Mouse (Mus musculus): ENCODE data around the gene 4930519G04Rik.
"Not testable (repeated sequence)": the region's sequence is repeated elsewhere in the genome, so short reads cannot be mapped to it uniquely, and the experiment has no call there.

4930519G04Rik gene

DNA sequence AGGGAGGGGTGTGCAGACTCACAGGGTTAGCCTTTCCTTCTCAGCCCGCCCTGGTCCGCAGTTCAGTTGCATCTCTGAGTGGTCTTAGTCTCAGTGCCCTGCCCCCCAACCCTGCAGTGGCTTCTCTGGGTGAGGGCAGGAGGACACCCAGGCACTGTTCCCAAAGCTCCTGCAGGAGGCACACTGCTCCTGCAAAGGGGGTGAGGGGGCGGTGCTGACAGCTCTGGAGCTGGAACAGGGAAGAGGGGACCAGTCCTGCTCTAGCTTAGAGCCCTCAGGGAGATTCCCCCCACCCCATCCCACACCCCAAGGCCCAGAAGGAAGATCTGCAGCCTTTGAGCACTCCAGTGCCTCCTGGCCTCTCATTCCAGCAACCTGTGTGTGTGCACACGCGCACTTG is 10.8 kb upstream of the 4930519G04Rik start:
- DNase-seq, result no peak

DNA sequence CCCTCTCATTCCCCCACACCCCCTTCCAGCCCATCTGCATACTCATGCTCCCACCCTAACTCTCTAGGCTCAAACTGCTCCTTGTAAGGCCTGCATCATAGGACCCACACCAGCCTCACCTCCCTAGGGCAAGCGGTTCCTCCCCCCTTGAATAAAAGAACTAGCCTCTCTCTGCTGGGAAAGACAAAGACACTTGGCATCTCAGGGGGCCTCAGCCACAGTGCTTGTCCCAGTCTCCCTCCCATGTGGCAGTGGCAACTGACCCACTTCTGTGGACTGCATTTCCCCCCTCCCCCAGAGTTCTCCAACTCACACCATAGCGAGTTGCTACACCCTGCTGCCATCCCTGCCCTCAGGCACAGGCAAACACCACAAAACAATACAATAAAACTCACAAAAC is 9.1 kb upstream of the 4930519G04Rik start:
- not testable (repeated sequence) for DNase-seq

DNA sequence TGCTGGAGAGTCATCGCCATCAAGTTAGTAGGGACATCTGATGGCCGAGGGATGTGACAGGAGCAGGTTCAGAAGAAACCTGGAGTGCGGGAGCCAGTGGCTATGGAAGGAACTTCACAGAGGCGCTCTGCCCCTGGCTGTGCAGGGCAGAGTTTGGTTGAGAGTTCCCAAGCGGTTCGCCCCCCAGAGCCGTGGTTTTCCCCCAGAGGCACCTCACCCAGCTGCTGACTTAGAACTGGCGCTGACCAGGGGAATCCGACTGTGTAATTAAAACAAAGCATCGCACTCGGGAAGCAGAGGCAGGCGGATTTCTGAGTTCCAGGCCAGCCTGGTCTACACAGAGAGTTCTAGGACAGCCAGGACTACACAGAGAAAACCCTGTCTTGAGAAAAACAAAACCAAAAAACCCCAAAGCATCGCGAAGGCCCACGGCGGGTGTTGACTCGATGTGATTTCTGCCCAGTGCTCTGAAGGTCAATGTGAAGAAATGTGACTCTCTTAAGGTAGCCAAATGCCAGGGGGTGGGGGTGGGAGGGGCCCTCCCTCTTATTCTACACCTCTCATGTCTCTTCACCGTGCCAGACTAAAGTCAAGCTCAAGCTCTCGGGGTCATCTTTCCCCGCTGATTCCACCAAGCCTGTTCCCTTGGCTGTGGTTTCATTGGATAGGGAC is 1.8 kb upstream of the 4930519G04Rik start:
- DNase-seq, result no peak

DNA sequence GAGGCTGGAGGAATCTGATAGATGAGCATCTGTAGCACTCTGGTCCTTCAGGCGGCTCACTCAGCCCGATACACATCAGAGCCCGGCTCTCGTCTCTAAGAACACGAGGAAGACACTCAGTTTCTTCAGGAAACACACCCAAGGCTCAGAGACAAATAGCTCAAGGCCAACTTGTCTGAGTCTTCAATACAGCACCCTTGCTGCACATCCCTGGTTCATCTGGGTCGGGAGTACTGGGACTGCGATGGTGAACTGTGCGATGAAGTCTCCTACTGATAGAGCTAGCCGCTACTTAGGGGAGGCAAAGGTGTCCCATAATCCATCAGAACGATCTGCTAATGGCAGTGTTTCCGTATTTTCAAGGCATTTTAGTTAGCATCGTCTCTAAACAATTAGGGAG is 5.1 kb downstream of the 4930519G04Rik start, which contains the start of gene Gm9936:
TSS of gene Gm9936 (minus strand) at position 101 of the 400 bp plus-strand sequence.
- no peak for DNase-seq

DNA sequence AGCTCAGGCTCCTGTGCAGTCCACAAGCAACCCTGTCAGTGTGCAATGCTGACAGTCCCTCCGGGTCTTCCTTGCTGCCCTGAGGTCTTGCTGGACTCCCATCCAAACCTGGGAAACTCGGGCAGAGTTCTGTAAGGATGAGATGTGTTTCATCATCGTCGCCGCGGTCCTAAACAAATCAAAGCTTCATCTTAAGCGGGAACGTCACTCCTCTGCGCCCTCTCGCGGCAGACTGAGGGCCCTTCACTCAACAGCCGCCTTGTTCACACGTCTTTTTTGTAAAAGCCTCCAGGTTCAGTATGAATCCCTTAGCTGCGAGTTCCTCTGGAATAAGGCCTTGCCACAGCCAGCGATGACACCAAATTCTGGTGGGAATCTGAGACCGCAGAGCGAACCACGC is 5.8 kb downstream of the 4930519G04Rik start:
- peak; percentile 82 for DNase-seq

DNA sequence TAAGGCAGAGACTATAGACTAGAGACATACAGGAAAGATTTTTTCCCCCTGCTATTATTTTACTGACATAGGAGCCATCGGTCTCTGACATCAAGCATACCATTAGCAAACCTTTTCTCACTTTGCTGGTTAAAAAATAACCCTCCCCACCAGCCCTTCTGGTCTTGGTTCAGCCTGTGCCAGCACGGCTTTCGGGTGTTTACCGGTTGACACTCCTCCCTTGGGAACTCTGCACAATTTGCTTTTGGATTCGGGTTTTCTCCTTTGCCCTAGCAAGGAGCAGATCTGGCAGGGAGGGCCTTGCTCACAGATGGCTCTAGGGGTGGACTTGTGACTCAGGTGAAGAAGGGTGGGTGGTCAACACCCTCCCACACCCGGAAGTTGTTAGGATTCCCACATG is 8.3 kb downstream of the 4930519G04Rik start:
- DNase-seq, result no peak

DNA sequence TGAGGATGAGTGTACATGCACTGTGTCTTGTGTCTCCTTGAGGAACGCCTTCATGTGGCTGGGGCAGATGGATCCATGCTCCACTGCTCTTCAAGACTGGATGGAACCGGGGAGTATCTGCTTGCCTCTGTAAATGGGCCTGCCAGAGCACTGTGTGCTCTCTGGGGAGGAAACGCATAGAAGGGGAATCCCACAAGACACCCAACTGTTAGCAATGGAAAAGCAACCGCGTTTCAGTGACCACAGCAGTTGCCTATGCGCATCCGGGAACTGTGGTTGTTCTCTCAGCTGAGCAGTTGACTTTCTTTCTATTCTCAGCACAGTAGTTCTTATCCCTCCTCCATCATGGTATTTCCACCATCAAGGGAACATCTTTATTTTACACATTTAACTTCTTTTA is 11.3 kb downstream of the 4930519G04Rik start:
- DNase-seq, result no peak

DNA sequence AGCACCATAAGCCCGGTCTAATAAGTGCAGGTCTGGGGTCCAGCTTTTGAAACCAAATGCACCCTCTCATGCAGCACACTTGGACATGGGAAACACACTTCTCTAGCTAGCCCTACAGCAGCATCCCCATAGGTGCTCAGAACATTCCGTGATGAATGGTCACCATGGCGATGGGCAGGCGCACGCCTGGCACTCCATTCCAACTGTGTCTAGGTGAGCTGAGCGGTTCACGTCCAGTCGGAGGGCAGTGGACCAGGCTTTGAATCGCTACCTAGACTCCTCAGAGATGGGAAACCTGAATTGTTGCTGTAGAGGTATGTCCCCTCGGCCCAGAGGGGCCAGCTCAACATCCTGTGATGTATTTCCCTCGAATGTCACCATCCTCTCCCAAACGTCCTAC is 11.8 kb downstream of the 4930519G04Rik start:
- DNase-seq, result no peak

DNA sequence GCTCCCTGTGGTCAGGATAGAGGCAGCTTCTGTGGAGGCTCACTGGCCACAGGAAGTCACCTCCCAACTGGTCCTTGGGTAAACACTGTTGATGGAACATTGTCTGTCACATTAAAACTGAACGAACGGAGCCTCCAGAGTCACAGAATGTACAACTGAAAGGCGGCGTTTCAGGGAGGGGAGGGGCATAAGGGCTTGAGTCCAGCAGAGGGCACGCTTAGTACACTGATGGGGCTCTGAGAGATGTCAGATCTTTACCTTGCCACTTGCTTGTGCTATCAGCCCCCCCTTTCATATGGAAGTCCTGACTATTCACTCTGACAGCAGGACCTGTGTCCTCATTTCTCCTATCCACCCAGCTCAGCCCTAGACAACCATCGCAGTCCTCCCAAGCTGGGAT is 22.4 kb downstream of the 4930519G04Rik start:
- peak; percentile 18 for DNase-seq

DNA sequence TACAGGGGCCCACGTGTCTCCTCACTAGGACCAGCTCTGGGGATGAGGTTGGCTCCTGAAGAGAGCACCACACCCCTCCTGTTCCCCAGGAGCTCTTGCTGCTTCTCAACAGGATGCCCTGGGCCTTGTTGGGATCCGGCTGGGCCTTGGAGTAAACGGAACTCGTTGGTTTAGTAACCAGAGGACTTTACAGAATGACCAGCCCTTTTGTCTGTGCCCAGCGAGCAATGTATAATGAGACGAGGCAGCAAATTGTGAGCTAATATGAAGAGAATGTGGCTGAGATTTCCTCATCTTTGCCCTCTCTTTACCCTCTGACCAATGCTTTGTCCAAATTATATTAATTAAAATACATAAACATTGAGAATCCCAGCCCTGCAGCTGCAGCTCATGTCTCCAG is 22.9 kb downstream of the 4930519G04Rik start:
- no peak for DNase-seq

DNA sequence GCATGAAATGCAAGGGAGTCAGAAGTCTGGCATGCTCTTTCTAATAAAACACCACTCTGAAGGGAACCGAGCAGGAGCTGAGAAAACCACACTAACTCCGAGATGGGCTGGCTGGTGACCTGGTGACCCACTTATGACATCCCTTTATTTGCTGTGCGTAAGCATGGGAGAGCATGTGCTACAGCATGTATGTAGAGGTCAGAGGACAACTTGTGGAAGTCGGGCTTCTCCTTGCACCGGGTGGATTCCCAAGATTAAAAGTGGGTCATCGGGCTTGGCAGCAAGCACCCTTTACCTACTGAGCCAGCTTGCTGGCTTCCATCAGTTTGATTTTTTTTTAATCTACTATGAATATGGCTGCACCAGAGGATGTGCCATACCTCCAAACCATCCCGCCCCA is 24.0 kb downstream of the 4930519G04Rik start:
- DNase-seq, result no peak

DNA sequence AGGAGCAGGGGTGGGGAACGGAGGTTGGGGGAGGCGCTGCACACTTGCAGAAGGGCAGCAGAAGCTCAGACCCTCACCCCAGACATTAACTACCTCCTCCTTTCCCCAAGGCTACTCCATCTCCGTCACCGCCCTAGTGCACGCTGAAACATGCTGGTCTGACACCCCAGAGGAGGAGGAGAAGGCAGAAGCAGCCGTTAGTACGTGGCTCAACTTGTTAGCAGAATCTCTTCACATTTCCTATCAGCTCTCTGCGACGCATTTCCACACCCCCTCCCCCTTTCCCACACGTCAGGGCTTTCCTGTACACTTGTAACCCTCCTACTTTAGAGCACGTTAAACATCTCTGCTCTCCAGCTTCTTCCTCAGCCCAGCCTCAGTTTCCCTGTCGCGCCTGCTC is 25.9 kb downstream of the 4930519G04Rik start:
- DNase-seq, result no peak

DNA sequence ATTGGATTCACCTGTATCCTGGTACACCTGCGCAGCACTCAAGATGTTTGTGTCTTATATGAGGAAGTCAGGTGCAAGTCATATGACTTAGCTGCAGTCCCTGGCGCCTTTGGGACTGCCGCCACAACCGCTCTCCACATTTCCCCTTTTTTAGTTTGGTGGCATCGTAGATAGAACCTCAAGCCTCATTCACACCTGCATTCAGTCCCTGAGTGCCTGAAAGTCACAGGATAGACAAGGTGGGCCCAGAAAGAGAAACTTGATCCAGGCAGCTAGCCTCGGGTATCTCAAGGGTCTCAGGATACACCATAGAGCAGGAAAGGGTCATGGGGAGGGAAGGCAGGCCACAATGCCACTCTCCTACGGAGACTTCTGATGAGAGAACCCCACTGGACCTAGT is 28.9 kb downstream of the 4930519G04Rik start:
- DNase-seq, result not testable (repeated sequence)

DNA sequence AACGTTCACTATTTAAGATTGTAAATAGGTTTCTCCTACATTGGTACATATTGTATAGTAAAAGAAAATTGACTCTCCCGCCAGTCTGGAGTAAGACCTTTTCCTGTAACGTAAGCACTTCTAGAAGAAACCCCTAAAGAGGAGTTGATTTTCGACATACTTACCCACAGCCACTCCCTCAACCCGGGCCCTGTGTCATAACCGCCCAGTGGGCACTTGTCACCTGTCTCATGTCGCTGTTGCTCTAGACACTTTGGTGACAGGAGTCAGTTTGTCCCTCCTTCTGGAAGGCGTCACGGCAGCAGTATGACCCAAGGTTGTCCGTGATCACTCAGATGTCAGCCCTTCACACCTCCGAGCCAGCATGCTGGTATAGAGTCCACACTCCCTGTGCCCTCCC is 29.6 kb downstream of the 4930519G04Rik start:
- no peak for DNase-seq

DNA sequence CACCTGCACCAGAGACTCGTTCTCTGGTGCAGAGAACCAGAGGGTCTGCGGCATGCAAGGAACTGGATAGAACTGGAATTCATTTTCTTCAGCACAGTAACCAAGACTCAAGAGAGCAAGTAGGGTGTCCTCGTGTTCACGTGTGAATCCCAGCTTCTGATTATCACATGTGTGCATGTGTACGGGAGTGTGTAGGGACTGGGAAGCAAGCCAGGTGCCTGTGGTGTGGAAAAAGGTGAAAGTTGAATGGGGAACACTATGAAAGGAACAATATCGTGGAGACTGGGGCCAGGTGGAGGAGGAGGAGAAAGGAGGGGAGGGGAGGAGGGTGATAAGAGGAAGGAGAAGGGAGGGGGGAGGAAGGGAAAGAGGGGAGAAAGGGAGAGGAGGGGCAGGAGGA is 33.3 kb downstream of the 4930519G04Rik start:
- no peak for DNase-seq

DNA sequence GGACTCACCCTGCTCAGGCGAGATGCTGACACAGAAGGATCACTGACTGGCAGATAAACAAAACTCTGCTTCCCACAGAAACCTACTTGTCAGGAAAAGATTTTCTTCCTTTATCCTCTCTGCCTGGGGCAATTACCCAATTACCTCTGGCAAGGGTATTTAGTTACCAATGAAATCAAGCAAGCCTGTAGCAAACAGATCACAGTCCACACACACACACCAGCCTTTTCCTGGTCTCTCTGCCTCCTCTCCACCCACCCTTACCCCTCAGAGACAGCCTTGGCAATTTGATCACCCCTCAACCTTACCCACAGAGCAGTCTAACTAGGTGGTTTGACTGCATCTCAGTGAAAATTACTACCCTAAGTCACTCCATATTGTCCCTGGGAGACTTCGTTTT is 35.5 kb downstream of the 4930519G04Rik start:
- DNase-seq, result no peak

DNA sequence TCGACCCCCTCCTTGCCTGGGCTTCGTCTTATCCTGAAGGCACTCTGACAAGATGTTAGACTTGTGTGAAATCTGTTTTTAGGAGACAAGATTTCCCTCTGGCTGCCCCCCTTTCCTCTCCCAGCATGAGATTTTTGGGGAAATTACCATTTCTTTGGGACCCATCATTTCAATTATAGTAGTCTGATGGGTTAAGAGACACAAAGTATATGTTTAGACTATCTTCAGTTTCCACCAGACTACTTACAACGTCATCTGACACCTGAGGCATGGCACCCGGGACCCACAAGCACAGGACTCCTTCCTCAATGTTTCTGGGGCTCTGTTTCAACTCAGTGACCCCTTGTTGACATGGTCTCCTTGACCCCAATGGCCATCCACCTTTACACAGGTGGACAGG is 42.1 kb downstream of the 4930519G04Rik start:
- no peak for DNase-seq

DNA sequence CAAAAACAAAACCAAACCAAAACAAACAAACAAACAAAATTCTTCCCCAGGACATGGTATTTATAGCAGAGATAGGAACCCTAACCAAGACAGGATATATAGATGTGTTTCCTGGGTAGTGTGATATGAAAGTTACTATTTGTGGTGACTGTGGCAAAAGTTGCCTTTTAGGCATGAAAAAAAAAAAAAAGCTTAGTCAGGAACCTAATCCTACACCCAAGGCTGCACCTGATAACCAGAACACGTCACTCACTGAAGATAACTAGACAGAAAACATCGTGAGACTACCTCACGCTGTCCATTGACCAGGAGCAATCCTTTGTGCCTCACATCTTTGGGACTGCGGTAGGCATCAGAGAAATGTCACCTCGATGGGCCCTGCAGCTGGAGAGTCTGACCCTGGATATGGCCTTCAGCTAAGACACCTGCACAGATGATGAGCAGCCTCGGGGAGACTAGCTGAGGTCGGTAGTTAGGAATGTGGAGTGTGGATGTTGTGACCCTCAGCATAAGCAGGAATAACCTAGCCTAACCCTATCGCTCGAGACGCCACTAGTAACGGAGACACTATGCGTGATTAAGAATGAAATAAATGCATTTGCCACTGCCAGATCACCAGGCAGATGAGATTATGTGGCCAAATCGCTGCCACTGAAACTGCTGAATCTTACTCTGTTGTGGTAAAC is 43.4 kb downstream of the 4930519G04Rik start, which contains the start of gene Oasl2:
TSS of gene Oasl2 (plus strand) at position 249 of the 686 bp plus-strand sequence.
- DNase-seq, result no peak

DNA sequence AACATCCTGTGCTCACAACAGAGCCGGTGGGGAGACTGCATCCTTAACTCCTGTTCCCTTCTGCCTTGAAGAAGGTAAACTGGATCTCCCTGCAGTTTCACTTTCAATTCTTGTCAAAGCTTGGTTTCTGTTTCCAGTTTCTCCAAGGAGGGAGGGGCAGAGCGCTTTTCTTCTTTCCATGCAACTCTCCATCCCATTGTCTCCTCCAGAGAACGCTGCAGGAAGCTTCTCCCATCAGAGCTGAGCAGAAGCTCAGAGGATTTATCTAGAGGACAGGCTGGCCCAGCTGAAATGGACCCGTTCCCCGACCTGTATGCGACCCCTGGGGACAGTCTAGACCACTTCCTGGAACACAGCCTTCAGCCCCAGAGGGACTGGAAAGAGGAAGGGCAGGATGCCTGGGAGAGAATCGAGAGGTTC is 43.9 kb downstream of the 4930519G04Rik start:
- peak; percentile 26 for DNase-seq

DNA sequence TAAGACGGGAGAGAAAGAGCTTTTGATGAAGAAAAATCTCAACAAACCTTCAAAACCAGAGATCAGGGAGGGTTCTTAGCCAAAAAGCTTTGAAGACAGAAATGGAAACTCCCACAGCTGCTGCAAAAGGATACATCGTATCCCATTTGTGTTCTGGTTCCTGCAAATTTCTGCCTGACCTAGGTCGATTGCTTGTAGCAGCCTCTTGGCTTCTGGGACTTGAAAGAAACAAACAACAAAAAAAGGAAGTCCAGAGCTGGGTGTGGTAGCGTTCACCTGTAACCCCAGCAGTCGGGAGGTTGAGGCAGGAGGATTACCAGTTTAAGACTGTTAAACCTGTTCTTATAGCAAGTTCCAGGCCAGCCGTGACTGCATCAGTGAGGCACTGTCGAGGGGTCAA is 45.4 kb downstream of the 4930519G04Rik start:
- DNase-seq, result no peak

DNA sequence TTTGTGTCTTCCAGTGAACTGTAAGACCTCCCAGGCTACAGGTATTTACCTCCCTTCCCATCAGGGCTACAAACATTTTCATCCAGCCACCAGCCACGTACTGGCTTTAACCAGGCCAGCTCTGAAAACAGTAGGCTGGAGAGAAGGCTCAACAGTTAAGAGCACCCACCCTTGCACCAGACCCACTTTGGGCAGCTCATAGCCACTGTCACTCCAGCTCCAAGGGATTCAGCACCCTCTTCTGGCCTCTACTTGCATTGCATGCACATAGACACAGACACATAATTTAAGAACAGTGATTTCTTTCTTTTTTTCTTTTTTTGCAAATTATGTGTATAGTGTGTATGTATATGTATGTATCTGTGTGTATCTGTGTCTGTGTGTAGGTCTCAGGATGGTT is 48.9 kb downstream of the 4930519G04Rik start:
- peak; percentile 50 for DNase-seq

DNA sequence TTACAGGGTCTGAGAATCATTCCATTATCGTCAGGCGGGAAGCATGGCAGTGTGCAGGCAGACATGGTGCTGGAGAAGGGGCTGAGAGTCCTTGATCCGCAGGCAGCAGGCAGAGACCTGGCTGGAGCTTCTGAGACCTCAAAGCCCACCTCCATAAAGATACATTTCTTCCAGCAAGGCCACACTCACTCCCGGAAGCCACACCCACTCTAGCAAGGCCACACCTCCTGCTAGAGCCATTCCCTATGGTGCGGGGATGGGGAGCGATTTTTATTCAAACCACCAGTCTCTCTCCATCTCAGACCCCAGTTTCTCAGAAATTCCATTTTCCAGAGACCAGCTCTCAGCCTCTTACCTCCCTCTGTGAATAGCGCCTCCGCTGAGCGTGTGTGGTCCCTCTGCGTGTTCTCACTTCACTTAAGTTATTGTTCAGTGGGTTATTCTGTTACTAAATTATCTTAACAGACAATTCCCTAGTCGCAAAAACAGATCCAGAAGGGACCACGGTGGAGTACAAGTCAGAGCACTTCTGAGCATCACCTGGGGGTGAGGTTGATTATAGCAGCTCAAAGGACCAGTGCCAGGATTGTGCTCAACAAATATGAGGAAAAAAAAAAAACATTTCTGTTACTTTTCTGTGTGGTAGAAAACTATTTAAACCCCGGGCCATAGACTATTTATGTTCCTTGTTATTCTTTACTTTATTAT is 55.3 kb downstream of the 4930519G04Rik start:
- no peak for DNase-seq

DNA sequence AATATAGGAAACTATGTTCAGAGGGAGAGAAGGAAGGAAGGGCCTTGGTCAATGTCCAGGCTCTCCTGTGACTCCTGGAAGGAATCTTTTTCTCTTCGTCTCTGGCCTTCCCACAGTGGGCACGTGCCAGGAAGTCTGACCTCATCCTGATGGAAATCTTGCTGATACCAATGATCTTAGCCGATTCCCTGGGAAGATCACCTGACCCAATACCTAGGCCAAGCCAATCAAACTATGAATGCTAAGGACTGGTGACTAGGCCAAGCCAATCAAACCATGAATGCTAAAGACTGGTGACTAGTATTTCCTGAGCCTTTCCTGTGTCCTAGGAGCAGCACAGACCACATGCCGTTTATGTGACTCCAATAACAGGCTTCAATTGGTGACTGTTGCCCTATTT is 60.2 kb downstream of the 4930519G04Rik start:
- DNase-seq, result no peak

DNA sequence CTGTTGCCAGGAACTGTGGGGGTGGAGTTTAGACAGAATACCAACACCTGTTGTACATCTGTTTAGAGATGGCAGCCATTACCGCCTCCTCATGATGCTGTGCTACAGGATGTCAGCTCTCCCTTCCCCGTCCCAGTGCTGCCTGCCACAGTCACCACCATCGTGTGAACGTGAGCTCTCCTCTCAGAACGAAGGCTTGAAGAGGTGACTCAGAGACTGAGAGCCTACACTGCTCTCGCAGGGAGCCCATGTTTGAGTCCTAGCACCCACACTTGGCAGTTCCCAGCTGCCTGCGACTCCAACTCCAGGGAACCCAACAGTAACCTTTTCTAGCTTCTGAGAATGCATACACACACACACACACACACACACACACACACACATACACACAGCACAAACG is 61.4 kb downstream of the 4930519G04Rik start:
- no peak for DNase-seq
